Mouse (Mus musculus): ENCODE measurements around the gene Slf1.

DNA sequence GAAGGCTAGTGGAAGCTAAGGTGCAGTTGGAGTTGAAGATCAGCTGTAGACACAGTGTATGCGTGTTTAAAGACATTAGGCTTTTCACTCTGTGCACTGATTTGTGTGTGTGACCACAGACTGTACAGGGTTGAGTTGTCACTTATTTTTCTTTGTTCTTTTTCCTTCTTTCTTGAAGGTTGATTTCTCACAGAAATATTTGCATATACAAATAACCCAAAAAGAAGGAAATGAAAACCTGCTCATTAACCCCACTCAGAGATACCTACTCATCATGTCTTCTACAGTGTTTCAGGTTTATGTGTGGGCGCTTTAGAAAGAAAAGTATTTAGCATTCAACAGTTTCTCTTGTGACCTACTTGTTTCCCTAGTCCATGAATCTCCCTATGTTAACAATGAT is 5.6 kb upstream of the Slf1 start:
- TF ChIP-seq POLR2A (IDR thresholded peaks at IDR 0.05; ENCODE audit: insufficient read depth, low read length) (no peak), EP300 (IDR thresholded peaks at IDR 0.05; ENCODE audit: insufficient read depth, low read depth, low read length) (no peak), CTCF (IDR thresholded peaks at IDR 0.05; ENCODE audit: low read depth, low read length) (no peak)

Data from ES-Bruce4 (cell line).